Mouse (Mus musculus) MEL (cell line): ENCODE data around the gene Fam107b.

Experiments
- CHD2 ChIP-seq: IDR thresholded peaks from 2 replicates; pipeline ENCODE4 v1.6.1; 2011; ENCODE audit warnings: low read length, improper control_type of control experiment
- CTCF ChIP-seq, 3 experiments: IDR thresholded peaks in 2 of 3; conservative IDR thresholded peaks in 1 of 3; 2 replicates each; pipeline ENCODE4 v1.5.1; 2011 to 2012; ENCODE audit warnings: low read length in 3 of 3, low read depth in 2 of 3, mild to moderate bottlenecking in 2 of 3, improper control_type of control experiment in 1 of 3, inconsistent platforms in 1 of 3, mixed read lengths in 1 of 3, moderate library complexity in 1 of 3; ENCODE audit not compliant: control insufficient read depth in 1 of 3, insufficient read depth in 1 of 3, poor library complexity in 1 of 3, severe bottlenecking in 1 of 3
- GATA1 ChIP-seq: IDR thresholded peaks from 2 replicates; pipeline ENCODE4 v1.6.1; 2011; ENCODE audit warnings: low read depth, low read length, improper control_type of control experiment
- MAFK ChIP-seq: IDR thresholded peaks from 2 replicates; pipeline ENCODE4 v1.6.1; 2011; ENCODE audit warnings: low read depth, mild to moderate bottlenecking, low read length, improper control_type of control experiment, borderline replicate concordance
- MAX ChIP-seq: IDR thresholded peaks from 2 replicates; pipeline ENCODE4 v1.6.1; 2011; ENCODE audit warnings: low read length, improper control_type of control experiment
- MAZ ChIP-seq: IDR thresholded peaks from 2 replicates; pipeline ENCODE4 v1.6.1; 2012; ENCODE audit warnings: low read depth, mild to moderate bottlenecking, inconsistent platforms, low read length, improper control_type of control experiment
- POLR2A ChIP-seq, 2 experiments: IDR thresholded peaks; 2 replicates each; pipeline ENCODE4 v1.6.1; 2011 to 2012; ENCODE audit warnings: low read length in 2 of 2, mild to moderate bottlenecking in 2 of 2, control low read depth in 1 of 2, improper control_type of control experiment in 1 of 2, low read depth in 1 of 2, moderate library complexity in 1 of 2; ENCODE audit not compliant: control insufficient read depth in 1 of 2, insufficient read depth in 1 of 2, poor library complexity in 1 of 2
- POLR2AphosphoS2 ChIP-seq: IDR thresholded peaks from 2 replicates; pipeline ENCODE4 v1.6.1; 2011; ENCODE audit warnings: low read length, improper control_type of control experiment
- POLR2AphosphoS5 ChIP-seq: IDR thresholded peaks from 2 replicates; pipeline ENCODE4 v1.6.1; 2012; ENCODE audit warnings: low read depth, borderline replicate concordance, mild to moderate bottlenecking, inconsistent platforms, low read length, moderate library complexity, mixed read lengths
- SIN3A ChIP-seq: IDR thresholded peaks from 2 replicates; pipeline ENCODE4 v1.6.1; 2012; ENCODE audit warnings: low read length, improper control_type of control experiment, inconsistent platforms
- UBTF ChIP-seq: IDR thresholded peaks from 2 replicates; pipeline ENCODE4 v1.6.1; 2012; ENCODE audit warnings: low read depth, mild to moderate bottlenecking, inconsistent platforms, low read length, improper control_type of control experiment, moderate library complexity, borderline replicate concordance; ENCODE audit not compliant: insufficient read depth
- USF1 ChIP-seq: IDR thresholded peaks from 2 replicates; pipeline ENCODE4 v1.6.1; 2014; ENCODE audit warnings: low read depth, mild to moderate bottlenecking, inconsistent platforms, low read length, improper control_type of control experiment, moderate library complexity
- ZKSCAN1 ChIP-seq: IDR thresholded peaks from 2 replicates; pipeline ENCODE4 v1.6.1; 2012; ENCODE audit warnings: low read depth, mild to moderate bottlenecking, inconsistent platforms, low read length, improper control_type of control experiment, moderate library complexity
- ZNF384 ChIP-seq: IDR thresholded peaks from 2 replicates; pipeline ENCODE4 v1.6.1; 2012; ENCODE audit warnings: low read depth, mild to moderate bottlenecking, inconsistent platforms, low read length, improper control_type of control experiment

DNA sequence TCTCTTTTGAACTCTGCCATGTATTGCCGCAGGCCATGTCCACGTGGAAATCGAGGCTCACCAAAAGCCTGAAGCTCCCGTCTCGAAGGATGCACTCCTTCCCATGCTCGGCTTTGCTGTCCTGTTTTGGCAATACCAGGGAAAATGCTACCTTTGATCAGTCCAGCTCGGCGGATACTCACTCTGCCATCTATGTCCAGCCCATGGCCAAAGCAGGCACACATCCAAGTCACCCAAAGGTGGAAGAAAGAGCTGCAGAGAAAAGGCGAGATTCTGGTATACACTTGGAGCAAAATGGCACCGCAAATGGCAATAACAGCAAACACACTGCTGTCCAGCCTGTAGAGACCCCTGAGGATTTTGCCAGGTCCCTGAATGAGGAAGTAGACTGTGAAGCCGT is 318 bp downstream of the Fam107b start:
- no peak for TF ChIP-seq GATA1
- TF ChIP-seq POLR2A (IDR thresholded peaks at IDR 0.05; ENCODE audit: control insufficient read depth in 1 of 2, insufficient read depth in 1 of 2, low read depth in 1 of 2, low read length in 2 of 2, poor library complexity in 1 of 2), result no peak
- TF ChIP-seq CTCF (IDR thresholded peaks at IDR 0.05 in 2 of 3, conservative IDR thresholded peaks at IDR 0.05 in 1 of 3; ENCODE audit: control insufficient read depth in 1 of 3, insufficient read depth in 1 of 3, low read depth in 2 of 3, low read length in 3 of 3, poor library complexity in 1 of 3, severe bottlenecking in 1 of 3), result no peak
- no peak for TF ChIP-seq UBTF
- no peak for TF ChIP-seq POLR2AphosphoS2
- no peak for TF ChIP-seq USF1
- TF ChIP-seq MAZ, result no peak
- no peak for TF ChIP-seq MAX
- TF ChIP-seq ZNF384, result no peak
- TF ChIP-seq MAFK, result no peak
- TF ChIP-seq ZKSCAN1, result no peak
- TF ChIP-seq POLR2AphosphoS5, result no peak
- no peak for TF ChIP-seq SIN3A
- TF ChIP-seq CHD2, result no peak
